Mouse (Mus musculus): ENCODE measurements around the gene Glud1. TPM values are rescaled to one million over a fixed set of nuclear protein-coding genes. Genes with fewer than 3 reads are reported as not detected.

The Glud1 gene
- total and polyA plus RNA-seq, 3 experiments: 45.9 to 109 (median 92.0) TPM

DNA sequence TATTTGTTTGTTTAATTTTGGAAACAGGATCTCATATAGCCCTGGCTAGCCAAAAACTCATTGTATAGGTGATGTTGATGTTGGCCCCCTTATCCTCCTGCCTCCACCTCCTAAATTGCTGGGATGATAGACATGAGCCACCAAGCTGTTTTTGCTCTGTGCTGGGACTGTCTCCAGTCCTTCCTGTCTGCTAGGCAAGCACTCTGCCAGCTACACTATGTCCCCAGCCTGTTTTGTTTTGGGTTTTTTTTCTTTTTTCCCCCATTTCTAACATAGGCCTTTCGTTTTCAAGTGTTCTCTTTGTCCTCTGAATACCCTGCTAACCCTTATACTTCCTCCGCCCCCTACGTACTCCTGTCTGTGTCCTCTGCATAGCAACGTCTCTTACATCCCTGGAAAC lies 82.8 kb downstream of the Glud1 start:
- Histone ChIP-seq H3K4me3 (ENCODE audit: low read depth, low read length) (no peak overlapping the region), H3K4me1 (ENCODE audit: insufficient read depth, low read depth, low read length) (no peaks in the 10 kb centered on the region), H3K9me3 (replicated peaks) (no peaks in the 10 kb centered on the region), H3K27me3 (ENCODE audit: insufficient read depth, low read length) (no peaks in the 10 kb centered on the region), H3K36me3 (replicated peaks) (no peaks in the 10 kb centered on the region)
- ATAC-seq (ENCODE audit: extremely low read depth, insufficient number of reproducible peaks, low FRiP score, poor library complexity, severe bottlenecking) (no peak), DNase-seq (ENCODE audit: low spot score) (no peak)
- TF ChIP-seq TAL1 (conservative IDR thresholded peaks at IDR 0.05; ENCODE audit: low read depth, low read length) (no peak), GATA1 (IDR thresholded peaks at IDR 0.05; ENCODE audit: borderline replicate concordance, low read length) (no peak)

Other genes starting within 250 kb of the Glud1 start
- gene Anxa8, start 224.7 kb upstream of the Glud1 start, total RNA-seq (2014; fragmentation: Nextera tagmentation): not detected in 2 replicates
- gene Anxa8, start 224.7 kb upstream of the Glud1 start, total RNA-seq (2017): not detected in 2 replicates
- gene Anxa8, start 224.7 kb upstream of the Glud1 start, polyA plus RNA-seq (2012): not detected in 2 replicates
- gene A630023A22Rik, start 208.0 kb upstream of the Glud1 start, total RNA-seq (2014; fragmentation: Nextera tagmentation): not detected in 2 replicates
- 0.11 TPM in 1 of 2 replicates, not detected in the other for gene A630023A22Rik, start 208.0 kb upstream of the Glud1 start, total RNA-seq (2017)
- not detected in 2 replicates for gene A630023A22Rik, start 208.0 kb upstream of the Glud1 start, polyA plus RNA-seq (2012)
- not detected in 2 replicates for gene Npy4r, start 158.2 kb upstream of the Glud1 start, total RNA-seq (2014; fragmentation: Nextera tagmentation)
- gene Npy4r, start 158.2 kb upstream of the Glud1 start, total RNA-seq (2017): 0.06 and 0.11 TPM in 2 replicates
- not detected in 2 replicates for gene Npy4r, start 158.2 kb upstream of the Glud1 start, polyA plus RNA-seq (2012)
- not detected in 2 replicates for gene Gprin2, start 109.1 kb upstream of the Glud1 start, total RNA-seq (2014; fragmentation: Nextera tagmentation)
- gene Gprin2, start 109.1 kb upstream of the Glud1 start, total RNA-seq (2017): under 0.01 and 0.05 TPM in 2 replicates
- gene Gprin2, start 109.1 kb upstream of the Glud1 start, polyA plus RNA-seq (2012): not detected in 2 replicates
- not detected in 2 replicates for gene Syt15, start 91.1 kb upstream of the Glud1 start, total RNA-seq (2014; fragmentation: Nextera tagmentation)
- 0.11 TPM in 1 of 2 replicates, not detected in the other for gene Syt15, start 91.1 kb upstream of the Glud1 start, total RNA-seq (2017)
- not detected in 2 replicates for gene Syt15, start 91.1 kb upstream of the Glud1 start, polyA plus RNA-seq (2012)
- 21.1 and 24.2 TPM in 2 replicates for gene Shld2, start 234 bp upstream of the Glud1 start, total RNA-seq (2014; fragmentation: Nextera tagmentation)
- 14.6 and 14.8 TPM in 2 replicates for gene Shld2, start 234 bp upstream of the Glud1 start, total RNA-seq (2017)
- 6.2 and 7.9 TPM in 2 replicates for gene Shld2, start 234 bp upstream of the Glud1 start, polyA plus RNA-seq (2012)
- gene Fam25c, start 44.7 kb downstream of the Glud1 start, total RNA-seq (2014; fragmentation: Nextera tagmentation): not detected in 2 replicates
- gene Fam25c, start 44.7 kb downstream of the Glud1 start, total RNA-seq (2017): not detected in 2 replicates
- gene Fam25c, start 44.7 kb downstream of the Glud1 start, polyA plus RNA-seq (2012): not detected in 2 replicates
- not detected in 2 replicates for gene Sncg, start 64.1 kb downstream of the Glud1 start, total RNA-seq (2014; fragmentation: Nextera tagmentation)
- 0.23 and 0.27 TPM in 2 replicates for gene Sncg, start 64.1 kb downstream of the Glud1 start, total RNA-seq (2017)
- not detected in 2 replicates for gene Sncg, start 64.1 kb downstream of the Glud1 start, polyA plus RNA-seq (2012)
- gene Mmrn2, start 64.7 kb downstream of the Glud1 start, total RNA-seq (2014; fragmentation: Nextera tagmentation): not detected in 2 replicates
- 0.11 and 0.12 TPM in 2 replicates for gene Mmrn2, start 64.7 kb downstream of the Glud1 start, total RNA-seq (2017)
- gene Mmrn2, start 64.7 kb downstream of the Glud1 start, polyA plus RNA-seq (2012): 0.01 TPM in 2 replicates
- gene Bmpr1a, start 192.6 kb downstream of the Glud1 start, total RNA-seq (2014; fragmentation: Nextera tagmentation): not detected in 2 replicates
- gene Bmpr1a, start 192.6 kb downstream of the Glud1 start, total RNA-seq (2017): 0.06 and 0.11 TPM in 2 replicates
- not detected in 2 replicates for gene Bmpr1a, start 192.6 kb downstream of the Glud1 start, polyA plus RNA-seq (2012)
- not detected in 2 replicates for gene 9230112D13Rik, start 212.1 kb downstream of the Glud1 start, total RNA-seq (2014; fragmentation: Nextera tagmentation)
- not detected in 2 replicates for gene 9230112D13Rik, start 212.1 kb downstream of the Glud1 start, total RNA-seq (2017)
- gene 9230112D13Rik, start 212.1 kb downstream of the Glud1 start, polyA plus RNA-seq (2012): not detected in 2 replicates

Measured in G1E (cell line).